Mouse (Mus musculus) lung, embryonic 14.5 days (tissue): ENCODE measurements around the gene Vmn2r19. TPM values are rescaled to one million over a fixed set of nuclear protein-coding genes. Genes with fewer than 3 reads are reported as not detected.

Source experiments
- ATAC-seq: fragments of 200-750 bp; cut with Nextera tagmentation; 2 replicates; pipeline ENCODE4 v1.8.0; 2017; ENCODE audit warnings: mild to moderate bottlenecking, moderate TSS enrichment, moderate library complexity; ENCODE audit not compliant: insufficient read depth
- DNase-seq: peaks from one replicate; pipeline ENCODE4 v3.0.0-alpha.2; 2015
- H3K27ac ChIP-seq: fragments of 300-500 bp; sonication (generic); 2 replicates; pipeline ENCODE4 v1.5.1; 2014; ENCODE audit warnings: low read depth, mild to moderate bottlenecking, moderate library complexity
- H3K27me3 ChIP-seq: fragments of 300-500 bp; sonication (generic); 2 replicates; pipeline ENCODE4 v1.6.1; 2014; ENCODE audit warnings: low read length, control low read depth; ENCODE audit not compliant: insufficient read depth
- H3K36me3 ChIP-seq: fragments of 300-500 bp; sonication (generic); 2 replicates; pipeline ENCODE4 v1.6.1; 2014; ENCODE audit warnings: control low read depth; ENCODE audit not compliant: insufficient read depth
- H3K4me1 ChIP-seq: fragments of 300-500 bp; sonication (generic); 2 replicates; pipeline ENCODE4 v1.6.1; 2014; ENCODE audit warnings: antibody characterized with exemption, control low read depth; ENCODE audit not compliant: insufficient read depth
- H3K4me2 ChIP-seq: fragments of 300-500 bp; sonication (generic); 2 replicates; pipeline ENCODE4 v1.6.1; 2014; ENCODE audit warnings: mild to moderate bottlenecking
- H3K4me3 ChIP-seq: fragments of 300-500 bp; sonication (generic); 2 replicates; pipeline ENCODE4 v1.5.1; 2014; ENCODE audit warnings: low read depth, low read length
- H3K9ac ChIP-seq: fragments of 300-500 bp; sonication (generic); 2 replicates; pipeline ENCODE4 v1.6.1; 2014
- H3K9me3 ChIP-seq: fragments of 300-500 bp; sonication (generic); 2 replicates; pipeline ENCODE4 v1.6.1; 2016; ENCODE audit warnings: low read depth, low read length, control low read depth
- CTCF ChIP-seq: IDR thresholded peaks from 2 replicates; pipeline ENCODE4 v1.5.1; 2016; ENCODE audit warnings: antibody characterized with exemption, low read depth
- WGBS: fragments of 180-500 bp; shearing (Covaris S2); extraction: QIAGEN DNeasy Blood & Tissue Kit; methylation state at CpG from one replicate; pipeline ENCODE4 v1.1.7; 2014; 5-methylcytosine and 5-hydroxymethylcytosine counted together
- polyA plus RNA-seq: library from polyadenylated mRNA; unstranded; fragments of >200 nt; fragmentation: Nextera tagmentation; extraction: Ambion mirVana; gene quantifications from 2 replicates; pipeline ENCODE4 v1.2.1, GENCODE M21; 2014

Vmn2r19 gene
- not detected in 2 replicates for polyA plus RNA-seq

DNA sequence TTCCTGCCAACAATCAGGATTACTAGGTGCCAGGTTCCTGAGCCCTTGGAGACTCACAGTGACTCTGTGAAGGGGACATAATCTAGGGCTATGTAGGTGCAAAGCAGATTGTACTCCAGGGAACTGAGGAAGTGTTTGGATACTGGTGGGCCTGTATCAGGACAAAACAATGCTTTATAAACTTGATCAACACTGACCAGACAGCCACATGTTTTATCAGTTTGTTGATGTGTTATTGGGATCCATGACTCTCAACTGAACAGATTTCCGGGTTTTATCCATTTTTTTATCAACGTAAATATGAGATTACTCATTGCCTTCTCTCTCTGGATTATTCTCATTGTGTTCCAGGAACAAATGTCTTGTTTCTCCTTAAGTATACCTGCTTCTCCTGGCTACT, at the start of gene Vmn2r19:
Vmn2r19 (plus strand) TSS at position 301 of the 400 bp plus-strand sequence.
- ATAC-seq (no peak), DNase-seq (no peak)
- Histone ChIP-seq H3K4me1 (no peaks in the 10 kb centered on the region), H3K27ac (no peak within 1 kb of the TSS), H3K4me3 (no peak within 1 kb of the TSS), H3K9me3 (no peaks in the 10 kb centered on the region), H3K9ac (no peak within 1 kb of the TSS), H3K27me3 (no peaks in the 10 kb centered on the region), H3K4me2 (no peak within 1 kb of the TSS), H3K36me3 (no peaks in the 10 kb centered on the region)
- 81% methylated on average over 2 of the region's 2 CpGs for WGBS
- TF ChIP-seq CTCF, result no peak

DNA sequence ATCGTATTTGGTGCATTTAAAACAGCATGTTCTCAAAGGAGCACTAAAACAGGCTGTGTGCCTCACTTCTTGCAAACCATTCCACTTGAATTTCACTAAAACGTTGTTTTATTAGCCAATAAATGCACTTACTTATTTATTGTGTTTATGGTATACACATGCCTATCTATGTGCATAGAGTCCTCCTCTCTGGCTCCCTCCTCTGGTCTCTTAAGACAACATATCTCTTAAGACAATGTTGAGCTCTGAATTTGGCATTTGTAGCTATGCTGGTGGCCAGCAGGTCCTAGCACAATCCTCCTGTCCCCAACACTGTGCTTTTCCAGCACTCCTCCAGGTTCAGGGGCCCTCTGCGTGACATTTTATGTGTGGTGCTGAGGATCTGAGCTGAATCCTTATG, 49.2 kb upstream of the Vmn2r19 start:
- Histone ChIP-seq H3K36me3 (no peaks in the 10 kb centered on the region), H3K27ac (no peak overlapping the region), H3K9ac (no peak overlapping the region), H3K4me3 (no peak overlapping the region), H3K27me3 (no peaks in the 10 kb centered on the region), H3K4me2 (no peak overlapping the region), H3K9me3 (no peaks in the 10 kb centered on the region), H3K4me1 (no peaks in the 10 kb centered on the region)
- TF ChIP-seq CTCF, result no peak
- ATAC-seq (no peak), DNase-seq (no peak)
- WGBS, result 76% methylated on average over 3 of the region's 3 CpGs

DNA sequence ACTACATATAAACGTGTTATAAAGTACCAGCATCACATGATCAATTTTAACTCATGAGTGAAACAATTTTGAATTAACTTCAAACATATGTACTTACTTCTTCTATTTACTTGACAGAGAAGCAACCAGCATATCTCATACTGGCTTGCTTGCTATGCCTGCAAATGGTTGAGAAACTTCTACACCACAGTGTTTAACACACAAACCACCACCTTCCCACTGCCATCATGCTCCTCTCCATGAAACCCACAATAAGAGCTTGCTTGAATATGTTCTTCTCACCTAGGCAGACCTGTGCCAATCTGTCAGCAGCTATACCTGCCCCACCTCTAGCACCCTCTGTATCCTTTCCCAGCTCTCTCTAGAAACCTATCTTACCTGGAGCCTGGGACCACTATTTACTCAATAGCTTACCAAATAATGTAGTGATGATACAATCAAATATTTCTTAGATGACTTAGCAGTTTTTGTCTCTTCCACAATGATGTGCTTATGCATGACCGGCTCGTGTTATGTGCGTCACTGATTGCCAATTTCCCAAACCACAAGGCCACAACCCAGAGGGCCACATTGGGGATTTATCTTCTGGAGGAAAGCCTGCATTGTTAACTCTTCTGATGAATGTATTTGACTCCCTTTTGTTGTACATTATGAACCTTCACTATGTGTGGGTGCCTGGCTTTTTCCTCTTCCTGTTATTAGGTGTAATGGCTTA, 48.1 kb upstream of the Vmn2r19 start:
- no peak for DNase-seq
- Histone ChIP-seq H3K36me3 (no peaks in the 10 kb centered on the region), H3K4me2 (no peak overlapping the region), H3K27ac (no peak overlapping the region), H3K4me3 (no peak overlapping the region), H3K27me3 (no peaks in the 10 kb centered on the region), H3K9me3 (no peaks in the 10 kb centered on the region), H3K9ac (no peak overlapping the region), H3K4me1 (no peaks in the 10 kb centered on the region)
- no peak for TF ChIP-seq CTCF
- 85% methylated on average over 4 of the region's 4 CpGs for WGBS
- no peak for ATAC-seq

DNA sequence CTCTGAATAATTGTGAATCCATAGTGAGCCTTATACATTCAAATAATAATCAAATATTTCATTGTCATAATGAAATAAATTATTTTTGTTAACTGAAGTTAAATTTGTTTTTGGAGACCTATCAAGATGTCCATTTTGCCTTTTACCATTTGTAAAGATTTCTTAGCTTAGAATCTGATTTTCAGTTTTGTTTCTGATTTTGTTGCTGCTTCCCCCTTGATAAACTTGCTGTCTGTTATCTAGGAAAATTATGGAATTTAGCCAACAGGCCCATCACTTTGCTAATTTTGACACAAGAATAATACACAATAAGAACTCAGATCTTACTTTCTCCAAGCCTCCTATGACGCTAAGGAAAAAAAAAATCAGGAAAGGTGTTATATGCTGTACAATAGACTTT, 47.3 kb upstream of the Vmn2r19 start:
- Histone ChIP-seq H3K27me3 (no peaks in the 10 kb centered on the region), H3K36me3 (no peaks in the 10 kb centered on the region), H3K4me2 (no peak overlapping the region), H3K9ac (no peak overlapping the region), H3K4me1 (no peaks in the 10 kb centered on the region), H3K27ac (no peak overlapping the region), H3K4me3 (no peak overlapping the region), H3K9me3 (no peaks in the 10 kb centered on the region)
- DNase-seq (no peak), ATAC-seq (no peak)
- 69% methylated on average over 1 of the region's 1 CpGs for WGBS
- TF ChIP-seq CTCF, result no peak

DNA sequence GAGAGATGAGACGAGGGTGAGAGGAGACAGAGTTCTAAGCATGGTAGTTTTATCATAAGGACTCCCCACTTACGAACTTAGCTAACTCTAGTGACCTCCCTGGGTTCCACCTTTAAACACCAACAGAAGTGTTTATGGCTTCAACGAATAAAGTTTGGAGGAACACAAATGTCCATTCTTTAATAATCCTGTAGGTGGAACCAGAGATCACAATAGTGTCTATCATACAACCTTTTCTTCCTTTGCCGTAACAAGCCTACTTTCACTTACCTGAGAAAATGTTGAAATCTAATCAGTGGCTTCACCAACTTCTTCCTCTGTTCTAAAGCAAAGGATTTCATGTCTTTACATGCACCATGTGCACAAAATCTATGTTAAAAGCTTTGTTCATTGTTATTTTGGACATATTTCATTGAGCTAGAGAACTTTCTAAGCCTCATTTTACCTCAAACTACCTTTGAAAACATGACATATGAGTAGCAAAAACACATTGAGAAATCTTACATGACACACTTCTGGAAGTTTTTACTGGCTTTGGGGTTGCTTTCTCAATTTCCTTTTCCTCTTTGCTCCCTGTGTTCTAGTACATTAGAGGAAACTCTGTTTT, 46.5 kb upstream of the Vmn2r19 start, which contains the start of gene Clec4d:
Clec4d (plus strand) TSS at position 557 of the 607 bp plus-strand sequence.
- Histone ChIP-seq H3K9ac (no peak within 1 kb of the TSS), H3K36me3 (no peaks in the 10 kb centered on the region), H3K27ac (no peak within 1 kb of the TSS), H3K4me3 (no peak within 1 kb of the TSS), H3K4me2 (no peak within 1 kb of the TSS), H3K9me3 (no peaks in the 10 kb centered on the region), H3K27me3 (no peaks in the 10 kb centered on the region), H3K4me1 (no peaks in the 10 kb centered on the region)
- no peak for TF ChIP-seq CTCF
- WGBS, result 68% methylated on average over 4 of the region's 4 CpGs
- ATAC-seq (no peak), DNase-seq (no peak)

DNA sequence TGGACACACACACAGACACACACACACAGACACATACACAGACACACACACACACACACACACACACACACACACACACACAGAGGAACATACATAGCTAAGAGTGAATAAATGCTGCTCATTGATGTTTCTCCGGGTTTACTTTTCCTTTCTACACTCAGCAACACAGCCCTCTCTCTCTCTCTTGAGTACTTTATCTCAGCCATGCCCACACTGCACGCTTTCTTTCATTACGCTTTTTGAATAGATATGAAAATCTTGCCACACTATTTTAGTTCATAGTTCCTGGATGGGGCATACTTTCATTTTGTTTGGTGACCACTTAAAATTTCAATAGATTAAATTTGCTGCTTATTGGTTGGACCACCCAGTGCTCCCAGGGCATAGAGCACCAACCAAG, 43.9 kb upstream of the Vmn2r19 start:
- Histone ChIP-seq H3K27ac (no peak overlapping the region), H3K9me3 (no peaks in the 10 kb centered on the region), H3K4me3 (no peak overlapping the region), H3K27me3 (no peaks in the 10 kb centered on the region), H3K4me2 (no peak overlapping the region), H3K36me3 (no peaks in the 10 kb centered on the region), H3K9ac (no peak overlapping the region), H3K4me1 (no peaks in the 10 kb centered on the region)
- ATAC-seq (no peak), DNase-seq (no peak)
- no peak for TF ChIP-seq CTCF
- WGBS, result 85% methylated on average over 3 of the region's 3 CpGs

DNA sequence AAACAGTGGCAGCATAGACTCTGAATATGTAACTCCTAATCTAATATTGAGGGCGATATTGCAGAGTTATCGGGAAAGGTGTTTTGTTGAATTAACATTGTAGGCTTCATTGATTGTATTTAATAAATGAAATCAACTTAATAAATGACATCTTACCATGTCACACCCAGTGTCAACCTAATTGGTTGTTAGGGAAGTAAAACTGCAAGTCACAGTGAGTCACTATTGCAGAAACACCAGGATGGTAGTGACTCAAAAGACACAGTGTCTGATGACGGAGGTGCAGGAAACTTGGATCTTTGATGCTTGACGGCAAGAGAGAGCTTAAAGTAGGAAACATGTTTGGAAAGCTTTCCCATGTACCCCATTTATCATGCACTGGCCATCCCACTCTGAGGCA, 42.3 kb upstream of the Vmn2r19 start:
- no peak for TF ChIP-seq CTCF
- H3K36me3 ChIP-seq, result no peaks in the 10 kb centered on the region
- no peaks in the 10 kb centered on the region for H3K4me1 ChIP-seq
- ATAC-seq (no peak), DNase-seq (no peak)
- no peak overlapping the region for H3K4me3 ChIP-seq
- WGBS, result 82% methylated on average over 4 of the region's 4 CpGs
- no peak overlapping the region for H3K9ac ChIP-seq
- H3K9me3 ChIP-seq, result no peaks in the 10 kb centered on the region
- no peak overlapping the region for H3K4me2 ChIP-seq
- no peaks in the 10 kb centered on the region for H3K27me3 ChIP-seq
- no peak overlapping the region for H3K27ac ChIP-seq
